Mouse (Mus musculus): ENCODE measurements around the gene Agfg1. TPM values are rescaled to one million over a fixed set of nuclear protein-coding genes. Genes with fewer than 3 reads are reported as not detected.
"Not testable (repeated sequence)": the region's sequence is repeated elsewhere in the genome, so short reads cannot be mapped to it uniquely, and the experiment has no call there.

The Agfg1 gene
- polyA plus RNA-seq, 1 experiment from 2014 or later = 44.6 TPM

GRCm38 (mm10) chr1:82905886-82906285 lies 66.6 kb downstream of the Agfg1 start:
- 45% methylated on average over 3 of the region's 3 CpGs for WGBS
- Histone ChIP-seq H3K36me3 (ENCODE audit: control insufficient read depth, insufficient read depth, low read length) (peaks cover 23% of the 10 kb centered on the region), H3K9me3 (ENCODE audit: control insufficient read depth, low read length) (no peaks in the 10 kb centered on the region), H3K27ac (replicated peaks in 1 of 2; ENCODE audit: control insufficient read depth in 1 of 2, insufficient read depth in 1 of 2, low read depth in 2 of 2, low read length in 2 of 2) (no peak overlapping the region), H3K4me1 (ENCODE audit: control insufficient read depth in 2 of 2, insufficient read depth in 2 of 2, low read length in 2 of 2) (peaks cover 4 to 6% of the 10 kb centered on the region in 2 experiments; a peak in 1 of 4 replicates), H3K4me2 (ENCODE audit: low read length) (no peak overlapping the region), H3K9ac (ENCODE audit: low read length) (no peak overlapping the region), H3K27me3 (ENCODE audit: control insufficient read depth, insufficient read depth, low read length) (no peaks in the 10 kb centered on the region), H3K4me3 (ENCODE audit: control insufficient read depth in 1 of 2, insufficient read depth in 1 of 2, low read depth in 1 of 2, low read length in 2 of 2) (no peak overlapping the region)
- ATAC-seq (ENCODE audit: insufficient number of reproducible peaks, insufficient read depth, low FRiP score, low read depth) = no peak

DNA sequence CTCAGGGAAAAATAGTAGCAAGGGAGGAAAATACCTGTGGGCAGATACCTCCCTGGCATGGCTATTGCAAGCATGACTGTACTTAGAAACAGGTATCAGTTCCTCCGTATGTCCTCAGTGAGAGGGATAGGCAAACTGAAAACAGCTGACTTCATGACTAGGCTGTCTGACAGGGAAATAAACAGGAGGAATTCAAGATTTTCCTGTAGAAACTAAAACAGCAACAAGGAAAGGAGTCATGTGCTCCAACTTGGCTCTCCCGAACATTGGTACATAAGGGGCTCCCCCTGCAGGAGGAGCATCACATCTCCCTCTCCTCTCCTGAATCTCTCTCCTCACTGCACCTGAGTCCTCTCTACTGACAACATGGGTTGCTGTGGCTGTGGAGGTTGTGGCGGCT lies 73.7 kb downstream of the Agfg1 start, which contains the start of gene A030005L19Rik:
Gene A030005L19Rik, plus strand, starts transcription at position 301 of the 400 bp plus-strand sequence.
- Histone ChIP-seq H3K4me3 (ENCODE audit: control insufficient read depth in 1 of 2, insufficient read depth in 1 of 2, low read depth in 1 of 2, low read length in 2 of 2) (no peak within 1 kb of the TSS), H3K27me3 (ENCODE audit: control insufficient read depth, insufficient read depth, low read length) (no peaks in the 10 kb centered on the region), H3K36me3 (ENCODE audit: control insufficient read depth, insufficient read depth, low read length) (no peaks in the 10 kb centered on the region), H3K27ac (replicated peaks in 1 of 2; ENCODE audit: control insufficient read depth in 1 of 2, insufficient read depth in 1 of 2, low read depth in 2 of 2, low read length in 2 of 2) (no peak within 1 kb of the TSS), H3K9me3 (ENCODE audit: control insufficient read depth, low read length) (no peaks in the 10 kb centered on the region), H3K4me2 (ENCODE audit: low read length) (no peak within 1 kb of the TSS), H3K9ac (ENCODE audit: low read length) (no peak within 1 kb of the TSS), H3K4me1 (ENCODE audit: control insufficient read depth in 2 of 2, insufficient read depth in 2 of 2, low read length in 2 of 2) (no peaks in the 10 kb centered on the region)
- ATAC-seq (ENCODE audit: insufficient number of reproducible peaks, insufficient read depth, low FRiP score, low read depth) = no peak
- 84% methylated on average over 3 of the region's 3 CpGs for WGBS

- H3K4me3 ChIP-seq (ENCODE audit: control insufficient read depth in 1 of 2, insufficient read depth in 1 of 2, low read depth in 1 of 2, low read length in 2 of 2); H3K27ac ChIP-seq (replicated peaks in 1 of 2; ENCODE audit: control insufficient read depth in 1 of 2, insufficient read depth in 1 of 2, low read depth in 2 of 2, low read length in 2 of 2); H3K9ac ChIP-seq (ENCODE audit: low read length); H3K4me2 ChIP-seq (ENCODE audit: low read length); H3K9me3 ChIP-seq (ENCODE audit: control insufficient read depth, low read length); ATAC-seq (ENCODE audit: insufficient number of reproducible peaks, insufficient read depth, low FRiP score, low read depth); H3K27me3 ChIP-seq (ENCODE audit: control insufficient read depth, insufficient read depth, low read length); H3K4me1 ChIP-seq (ENCODE audit: control insufficient read depth in 2 of 2, insufficient read depth in 2 of 2, low read length in 2 of 2); H3K36me3 ChIP-seq (ENCODE audit: control insufficient read depth, insufficient read depth, low read length): not testable (repeated sequence)
- 94% methylated on average over 5 of the region's 5 CpGs for WGBS
Observed at GRCm38 (mm10) chr1:82913434-82913833, 74.2 kb downstream of the Agfg1 start.

GRCm38 (mm10) chr1:82924650-82925049 lies 85.4 kb downstream of the Agfg1 start, which contains the start of gene A030014E15Rik:
TSS of gene A030014E15Rik (plus strand) at chr1:82924917.
- H3K9ac ChIP-seq (ENCODE audit: low read length) = no peak within 1 kb of the TSS
- ATAC-seq (ENCODE audit: insufficient number of reproducible peaks, insufficient read depth, low FRiP score, low read depth) = no peak
- H3K4me3 ChIP-seq (ENCODE audit: control insufficient read depth in 1 of 2, insufficient read depth in 1 of 2, low read depth in 1 of 2, low read length in 2 of 2) = no peak within 1 kb of the TSS
- no peaks in the 10 kb centered on the region for H3K9me3 ChIP-seq (ENCODE audit: control insufficient read depth, low read length)
- 81% methylated on average over 6 of the region's 6 CpGs for WGBS
- H3K27ac ChIP-seq (replicated peaks in 1 of 2; ENCODE audit: control insufficient read depth in 1 of 2, insufficient read depth in 1 of 2, low read depth in 2 of 2, low read length in 2 of 2) = no peak within 1 kb of the TSS
- H3K27me3 ChIP-seq (ENCODE audit: control insufficient read depth, insufficient read depth, low read length) = no peaks in the 10 kb centered on the region
- H3K4me1 ChIP-seq (ENCODE audit: control insufficient read depth in 2 of 2, insufficient read depth in 2 of 2, low read length in 2 of 2) = no peaks in the 10 kb centered on the region
- no peak within 1 kb of the TSS for H3K4me2 ChIP-seq (ENCODE audit: low read length)
- H3K36me3 ChIP-seq (ENCODE audit: control insufficient read depth, insufficient read depth, low read length) = no peaks in the 10 kb centered on the region

- not testable (repeated sequence) for H3K4me3 ChIP-seq (ENCODE audit: control insufficient read depth in 1 of 2, insufficient read depth in 1 of 2, low read depth in 1 of 2, low read length in 2 of 2); H3K9me3 ChIP-seq (ENCODE audit: control insufficient read depth, low read length); H3K36me3 ChIP-seq (ENCODE audit: control insufficient read depth, insufficient read depth, low read length); H3K9ac ChIP-seq (ENCODE audit: low read length); ATAC-seq (ENCODE audit: insufficient number of reproducible peaks, insufficient read depth, low FRiP score, low read depth); H3K27me3 ChIP-seq (ENCODE audit: control insufficient read depth, insufficient read depth, low read length); H3K4me2 ChIP-seq (ENCODE audit: low read length); H3K4me1 ChIP-seq (ENCODE audit: control insufficient read depth in 2 of 2, insufficient read depth in 2 of 2, low read length in 2 of 2); H3K27ac ChIP-seq (replicated peaks in 1 of 2; ENCODE audit: control insufficient read depth in 1 of 2, insufficient read depth in 1 of 2, low read depth in 2 of 2, low read length in 2 of 2)
- 86% methylated on average over 1 of the region's 3 CpGs for WGBS
Observed at GRCm38 (mm10) chr1:82930558-82930957, 91.3 kb downstream of the Agfg1 start.

DNA sequence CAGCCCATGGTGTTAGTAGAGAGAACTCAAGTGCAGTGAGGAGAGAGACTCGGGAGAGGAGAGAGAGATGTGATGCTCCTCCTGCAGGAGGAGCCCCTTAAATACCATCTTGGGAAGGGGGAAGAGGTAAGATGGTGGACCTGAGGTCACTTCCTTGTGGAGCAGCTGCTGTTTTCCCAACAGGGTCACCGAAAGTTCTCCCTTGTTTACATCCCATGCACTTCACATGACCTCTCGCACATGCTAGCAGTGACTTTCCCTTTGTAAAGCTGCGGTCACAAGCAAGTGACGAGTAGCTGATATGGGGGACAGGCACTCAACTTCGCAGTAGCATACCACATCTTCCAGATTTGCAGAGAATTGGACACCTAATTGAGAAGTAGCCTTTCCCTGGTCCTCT lies 92.0 kb downstream of the Agfg1 start, which contains the start of gene Gm6217:
Gene Gm6217, minus strand, starts transcription at position 74 of the 400 bp plus-strand sequence.
- H3K36me3 ChIP-seq (ENCODE audit: control insufficient read depth, insufficient read depth, low read length); H3K27ac ChIP-seq (replicated peaks in 1 of 2; ENCODE audit: control insufficient read depth in 1 of 2, insufficient read depth in 1 of 2, low read depth in 2 of 2, low read length in 2 of 2); ATAC-seq (ENCODE audit: insufficient number of reproducible peaks, insufficient read depth, low FRiP score, low read depth); H3K9ac ChIP-seq (ENCODE audit: low read length); H3K4me2 ChIP-seq (ENCODE audit: low read length); H3K4me3 ChIP-seq (ENCODE audit: control insufficient read depth in 1 of 2, insufficient read depth in 1 of 2, low read depth in 1 of 2, low read length in 2 of 2); H3K9me3 ChIP-seq (ENCODE audit: control insufficient read depth, low read length); H3K4me1 ChIP-seq (ENCODE audit: control insufficient read depth in 2 of 2, insufficient read depth in 2 of 2, low read length in 2 of 2); H3K27me3 ChIP-seq (ENCODE audit: control insufficient read depth, insufficient read depth, low read length): not testable (repeated sequence)
- no CpG with 5 or more reads among the region's 6 CpGs for WGBS

DNA sequence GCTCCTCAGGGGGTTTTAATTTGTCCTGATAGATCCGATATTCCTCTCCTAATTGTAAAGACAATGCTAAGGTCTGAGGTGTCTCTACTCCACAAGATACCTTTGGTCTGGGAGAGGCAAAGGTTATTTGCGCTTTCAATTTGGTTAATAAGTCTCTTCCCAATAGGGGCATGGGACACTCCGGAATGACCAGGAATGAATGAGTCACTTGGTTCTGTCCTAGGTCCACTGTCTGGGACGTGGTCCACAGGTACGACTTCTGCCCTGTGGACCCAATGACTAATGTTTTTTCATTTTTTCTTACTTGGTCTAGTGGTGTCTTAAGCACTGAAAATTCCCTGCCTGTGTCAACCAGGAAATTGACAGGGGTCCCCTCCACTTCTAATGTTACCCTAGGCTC lies 99.4 kb downstream of the Agfg1 start:
- H3K36me3 ChIP-seq (ENCODE audit: control insufficient read depth, insufficient read depth, low read length) = no peaks in the 10 kb centered on the region
- no peaks in the 10 kb centered on the region for H3K4me1 ChIP-seq (ENCODE audit: control insufficient read depth in 2 of 2, insufficient read depth in 2 of 2, low read length in 2 of 2)
- H3K27me3 ChIP-seq (ENCODE audit: control insufficient read depth, insufficient read depth, low read length) = no peaks in the 10 kb centered on the region
- no peak overlapping the region for H3K27ac ChIP-seq (replicated peaks in 1 of 2; ENCODE audit: control insufficient read depth in 1 of 2, insufficient read depth in 1 of 2, low read depth in 2 of 2, low read length in 2 of 2)
- H3K4me2 ChIP-seq (ENCODE audit: low read length) = no peak overlapping the region
- ATAC-seq (ENCODE audit: insufficient number of reproducible peaks, insufficient read depth, low FRiP score, low read depth) = no peak
- 83% methylated on average over 5 of the region's 5 CpGs for WGBS
- H3K9me3 ChIP-seq (ENCODE audit: control insufficient read depth, low read length) = peaks cover 11% of the 10 kb centered on the region; the same call in 1 of the 2 replicates
- H3K9ac ChIP-seq (ENCODE audit: low read length) = no peak overlapping the region
- H3K4me3 ChIP-seq (ENCODE audit: control insufficient read depth in 1 of 2, insufficient read depth in 1 of 2, low read depth in 1 of 2, low read length in 2 of 2) = no peak overlapping the region

GRCm38 (mm10) chr1:82942505-82942904 lies 103.2 kb downstream of the Agfg1 start:
- H3K36me3 ChIP-seq (ENCODE audit: control insufficient read depth, insufficient read depth, low read length); ATAC-seq (ENCODE audit: insufficient number of reproducible peaks, insufficient read depth, low FRiP score, low read depth); H3K9me3 ChIP-seq (ENCODE audit: control insufficient read depth, low read length); H3K27ac ChIP-seq (replicated peaks in 1 of 2; ENCODE audit: control insufficient read depth in 1 of 2, insufficient read depth in 1 of 2, low read depth in 2 of 2, low read length in 2 of 2); H3K4me2 ChIP-seq (ENCODE audit: low read length); H3K27me3 ChIP-seq (ENCODE audit: control insufficient read depth, insufficient read depth, low read length); H3K4me3 ChIP-seq (ENCODE audit: control insufficient read depth in 1 of 2, insufficient read depth in 1 of 2, low read depth in 1 of 2, low read length in 2 of 2); H3K9ac ChIP-seq (ENCODE audit: low read length); H3K4me1 ChIP-seq (ENCODE audit: control insufficient read depth in 2 of 2, insufficient read depth in 2 of 2, low read length in 2 of 2): not testable (repeated sequence)
- WGBS = 68% methylated on average over 1 of the region's 2 CpGs

Measured in heart, embryonic 14.5 days (tissue).